Mouse (Mus musculus) midbrain, embryonic 11.5 days (tissue): ENCODE data around the gene Chd9. TPM values are rescaled to one million over a fixed set of nuclear protein-coding genes. Genes with fewer than 3 reads are reported as not detected.

Experiments used
- ATAC-seq: fragments of 200-750 bp; cut with Nextera tagmentation; 2 replicates; pipeline ENCODE4 v1.8.0; 2017; ENCODE audit warnings: moderate TSS enrichment, moderate library complexity; ENCODE audit not compliant: low FRiP score
- DNase-seq: peaks from one replicate; pipeline ENCODE4 v3.0.0; 2015; ENCODE audit warnings: low spot score; ENCODE audit errors: missing footprints
- H3K27ac ChIP-seq: fragments of 300-500 bp; sonication (generic); 2 replicates; pipeline ENCODE4 v1.5.1; 2014; ENCODE audit warnings: low read depth, low read length
- H3K27me3 ChIP-seq: fragments of 300-500 bp; sonication (generic); 2 replicates; pipeline ENCODE4 v1.6.1; 2014; ENCODE audit warnings: mild to moderate bottlenecking, low read length, moderate library complexity, mixed read lengths; ENCODE audit not compliant: control insufficient read depth, insufficient read depth
- H3K36me3 ChIP-seq: fragments of 300-500 bp; sonication (generic); 2 replicates; pipeline ENCODE4 v1.6.1; 2014; ENCODE audit warnings: mild to moderate bottlenecking, low read length, moderate library complexity, mixed read lengths; ENCODE audit not compliant: control insufficient read depth, insufficient read depth
- H3K4me1 ChIP-seq: fragments of 300-500 bp; sonication (generic); 2 replicates; pipeline ENCODE4 v1.6.1; 2014; ENCODE audit warnings: low read length; ENCODE audit not compliant: control insufficient read depth, insufficient read depth
- H3K4me2 ChIP-seq: fragments of 300-500 bp; sonication (generic); 2 replicates; pipeline ENCODE4 v1.6.1; 2014; ENCODE audit warnings: mild to moderate bottlenecking, moderate library complexity
- H3K4me3 ChIP-seq: fragments of 300-500 bp; sonication (generic); 2 replicates; pipeline ENCODE4 v1.5.1; 2014; ENCODE audit warnings: low read depth, low read length
- H3K9ac ChIP-seq: fragments of 300-500 bp; sonication (generic); 2 replicates; pipeline ENCODE4 v1.6.1; 2014; ENCODE audit warnings: low read length
- H3K9me3 ChIP-seq: fragments of 300-500 bp; sonication (generic); 2 replicates; pipeline ENCODE4 v1.6.1; 2016; ENCODE audit warnings: low read length; ENCODE audit not compliant: control insufficient read depth
- WGBS: fragments of 180-500 bp; shearing (Covaris S2); extraction: QIAGEN DNeasy Blood & Tissue Kit; methylation state at CpG from one replicate; pipeline ENCODE4 v1.1.7; 2014; 5-methylcytosine and 5-hydroxymethylcytosine counted together
- polyA plus RNA-seq: library from polyadenylated mRNA; unstranded; fragments of >200 nt; fragmentation: Nextera tagmentation; extraction: Ambion mirVana; gene quantifications from 2 replicates; pipeline ENCODE4 v1.2.1, GENCODE M21; 2014

Chd9 gene
- polyA plus RNA-seq, 1 experiment from 2014 or later, result 35.8 TPM

GRCm38 (mm10) chr8:90849462-90850050, 21.4 kb downstream of the Chd9 start:
- no peak overlapping the region for H3K4me2 ChIP-seq
- no peak overlapping the region for H3K4me3 ChIP-seq
- 46% methylated on average over 11 of the region's 11 CpGs for WGBS
- H3K27me3 ChIP-seq, result no peaks in the 10 kb centered on the region
- H3K27ac ChIP-seq, result no peak overlapping the region
- peak overlapping the region; percentile 20; the same call in 1 of the 2 replicates for H3K9ac ChIP-seq
- H3K4me1 ChIP-seq, result peaks cover 12% of the 10 kb centered on the region
- no peaks in the 10 kb centered on the region for H3K36me3 ChIP-seq
- H3K9me3 ChIP-seq, result no peaks in the 10 kb centered on the region
- no peak for DNase-seq
- ATAC-seq, result no peak

GRCm38 (mm10) chr8:90851544-90851943, 23.4 kb downstream of the Chd9 start:
- Histone ChIP-seq H3K36me3 (no peaks in the 10 kb centered on the region), H3K27ac (no peak overlapping the region), H3K4me3 (no peak overlapping the region), H3K9ac (no peak overlapping the region), H3K9me3 (no peaks in the 10 kb centered on the region), H3K27me3 (no peaks in the 10 kb centered on the region), H3K4me1 (peaks cover 17% of the 10 kb centered on the region), H3K4me2 (no peak overlapping the region)
- DNase-seq (no peak), ATAC-seq (no peak)
- WGBS, result 44% methylated on average over 8 of the region's 8 CpGs

GRCm38 (mm10) chr8:90853971-90854670, 26.0 kb downstream of the Chd9 start:
- Histone ChIP-seq H3K9me3 (no peaks in the 10 kb centered on the region), H3K27ac (no peak overlapping the region; the same call in 1 of the 2 replicates), H3K4me1 (peaks cover 21% of the 10 kb centered on the region), H3K4me3 (no peak overlapping the region), H3K27me3 (no peaks in the 10 kb centered on the region), H3K4me2 (peak overlapping the region; percentile 12; the same call in 1 of the 2 replicates), H3K9ac (peak overlapping the region; percentile 25; the same call in 1 of the 2 replicates), H3K36me3 (no peaks in the 10 kb centered on the region)
- no peak for ATAC-seq
- 65% methylated on average over 9 of the region's 9 CpGs for WGBS
- peak; percentile 90 for DNase-seq

- Histone ChIP-seq H3K36me3 (no peaks in the 10 kb centered on the region), H3K4me2 (peak overlapping the region; percentile 12), H3K27me3 (no peaks in the 10 kb centered on the region), H3K4me1 (peaks cover 16% of the 10 kb centered on the region), H3K9ac (peak overlapping the region; percentile 25; the same call in 1 of the 2 replicates), H3K9me3 (no peaks in the 10 kb centered on the region), H3K4me3 (no peak overlapping the region), H3K27ac (peak overlapping the region; percentile 9; the same call in 1 of the 2 replicates)
- 19% methylated on average over 10 of the region's 10 CpGs for WGBS
- ATAC-seq, result peak; percentile 77
- DNase-seq, result no peak
These were observed 26.6 kb downstream of the Chd9 start for GRCm38 (mm10) chr8:90854671-90855161.

- Histone ChIP-seq H3K4me1 (peaks cover 15% of the 10 kb centered on the region), H3K27me3 (no peaks in the 10 kb centered on the region), H3K9ac (no peak overlapping the region), H3K4me2 (no peak overlapping the region), H3K4me3 (no peak overlapping the region), H3K27ac (no peak overlapping the region), H3K9me3 (no peaks in the 10 kb centered on the region), H3K36me3 (no peaks in the 10 kb centered on the region)
- DNase-seq (no peak), ATAC-seq (no peak)
- WGBS, result 89% methylated on average over 3 of the region's 3 CpGs
These were observed 28.0 kb downstream of the Chd9 start for GRCm38 (mm10) chr8:90856171-90856570.

- Histone ChIP-seq H3K27ac (no peak overlapping the region), H3K27me3 (no peaks in the 10 kb centered on the region), H3K4me1 (peaks cover 22% of the 10 kb centered on the region), H3K4me3 (no peak overlapping the region), H3K9ac (no peak overlapping the region), H3K4me2 (no peak overlapping the region), H3K36me3 (no peaks in the 10 kb centered on the region), H3K9me3 (no peaks in the 10 kb centered on the region)
- DNase-seq, result no peak
- ATAC-seq, result no peak
- WGBS, result 45% methylated on average over 1 of the region's 1 CpGs
These were observed 28.8 kb downstream of the Chd9 start for GRCm38 (mm10) chr8:90856952-90857351.

GRCm38 (mm10) chr8:90858071-90858470, 29.9 kb downstream of the Chd9 start:
- H3K36me3 ChIP-seq, result no peaks in the 10 kb centered on the region
- peaks cover 31% of the 10 kb centered on the region for H3K4me1 ChIP-seq

GRCm38 (mm10) chr8:90861266-90861944, 33.3 kb downstream of the Chd9 start:
- no peaks in the 10 kb centered on the region for H3K27me3 ChIP-seq
- no peak for DNase-seq
- H3K9me3 ChIP-seq, result no peaks in the 10 kb centered on the region
- H3K4me2 ChIP-seq, result peak overlapping the region; percentile 25
- H3K4me3 ChIP-seq, result no peak overlapping the region
- ATAC-seq, result peak; percentile 47; the same call in 1 of the 2 replicates
- peaks cover 21% of the 10 kb centered on the region for H3K4me1 ChIP-seq
- peak overlapping the region; percentile 34; the same call in 1 of the 2 replicates for H3K9ac ChIP-seq
- H3K27ac ChIP-seq, result peak overlapping the region; percentile 76
- 9% methylated on average over 9 of the region's 9 CpGs for WGBS
- no peaks in the 10 kb centered on the region for H3K36me3 ChIP-seq

More at GRCm38 (mm10) chr8:90858071-90858470, 29.9 kb downstream of the Chd9 start:
- Histone ChIP-seq H3K9ac (no peak overlapping the region), H3K4me2 (no peak overlapping the region), H3K4me3 (no peak overlapping the region), H3K27ac (no peak overlapping the region), H3K9me3 (no peaks in the 10 kb centered on the region), H3K27me3 (no peaks in the 10 kb centered on the region)
- DNase-seq, result no peak
- 98% methylated on average over 2 of the region's 2 CpGs for WGBS
- no peak for ATAC-seq
